In the genomic region with DNA sequence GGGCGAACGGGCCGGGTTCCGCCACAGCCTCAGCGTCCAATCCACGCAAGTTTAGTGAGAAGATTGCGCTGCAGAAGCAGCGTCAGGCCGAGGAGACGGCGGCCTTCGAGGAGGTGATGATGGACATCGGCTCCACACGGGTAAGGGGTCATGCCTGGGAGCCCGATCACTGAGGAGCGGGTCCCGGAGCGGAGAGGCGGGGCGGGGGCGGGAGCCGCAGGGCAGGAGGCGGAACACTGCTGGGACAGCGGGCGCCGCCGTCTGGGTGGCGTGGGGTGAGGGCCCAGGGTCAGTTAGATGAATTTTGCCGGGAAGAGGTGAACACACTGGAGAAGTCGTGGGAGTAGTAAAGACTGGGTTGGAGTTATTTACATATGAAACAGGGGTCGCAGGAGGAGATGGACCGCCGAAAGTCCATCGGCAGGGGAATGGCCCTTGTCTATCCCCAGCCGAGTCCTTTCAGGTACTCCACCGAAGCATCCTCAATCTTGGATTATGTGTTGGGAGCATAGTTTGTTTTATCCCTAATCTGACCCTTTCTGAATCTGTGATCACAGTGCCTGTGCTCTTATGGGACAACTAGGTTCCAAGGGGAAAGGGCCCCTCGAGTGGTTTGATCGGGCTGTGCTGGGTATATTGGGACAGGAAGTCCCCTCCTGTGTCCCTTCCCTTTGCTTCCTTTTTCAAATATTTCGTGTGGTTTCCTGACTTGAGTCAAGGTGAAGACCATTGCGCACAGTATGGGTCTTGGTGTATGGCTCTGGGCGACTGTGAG, we compare ENCODE assay signal across 7 mouse cellular contexts. TPM values are rescaled to one million over a fixed set of nuclear protein-coding genes. Genes with fewer than 3 reads are reported as not detected.
DNase-seq lines count a peak whose midpoint lies in the region; ATAC-seq and TF ChIP-seq lines count a peak whose summit lies in the region.

No protein-coding gene starts in this region.

- H3K36me3 ChIP-seq in liver, embryonic 13.5 days: peaks cover 40% of the 10 kb centered on the region

- no peaks in the 10 kb centered on the region for H3K27me3 ChIP-seq in liver, embryonic 13.5 days

- peak overlapping the region; percentile 91 for H3K4me3 ChIP-seq in lung, adult 2 months (replicated peaks; ENCODE audit: extremely low read depth, low read depth, low read length)
- H3K4me3 ChIP-seq in bone marrow, adult 2 months (replicated peaks; ENCODE audit: control insufficient read depth, low read depth, low read length): peak overlapping the region; percentile 84
- H3K4me3 ChIP-seq in liver, embryonic 13.5 days (replicated peaks): peak overlapping the region; percentile 92

- 1% methylated on average over 40 of the region's 41 CpGs for WGBS in lung, adult 2 months
- under 1% methylated on average over 41 of the region's 41 CpGs for WGBS in bone marrow, adult 2 months
- under 1% methylated on average over 41 of the region's 41 CpGs for WGBS in liver, embryonic 13.5 days (ENCODE audit: insufficient replicate concordance)

- TF ChIP-seq CTCF in lung, adult 2 months (IDR thresholded peaks at IDR 0.05; ENCODE audit: insufficient read depth, low read length): no peak
- no peak for TF ChIP-seq CTCF in bone marrow, adult 2 months (IDR thresholded peaks at IDR 0.05; ENCODE audit: control insufficient read depth, insufficient read depth, low read length)

- no peaks in the 10 kb centered on the region for H3K9me3 ChIP-seq in liver, embryonic 13.5 days (replicated peaks)

- TF ChIP-seq POLR2A in lung, adult 2 months (IDR thresholded peaks at IDR 0.05; ENCODE audit: borderline replicate concordance, extremely low read depth, low read depth, low read length): no peak
- no peak for TF ChIP-seq POLR2A in bone marrow, adult 2 months (IDR thresholded peaks at IDR 0.05; ENCODE audit: borderline replicate concordance, control insufficient read depth, low read depth, low read length)

- peak overlapping the region; percentile 79 for H3K27ac ChIP-seq in bone marrow, adult 2 months (ENCODE audit: control insufficient read depth, insufficient read depth, low read depth, low read length, poor library complexity)
- peak overlapping the region; percentile 87 for H3K27ac ChIP-seq in liver, embryonic 13.5 days

- DNase-seq in lung, adult 2 months: no peak
- no peak for DNase-seq in lung, postnatal 4 days
- DNase-seq in forelimb bud, embryonic 11.5 days (ENCODE audit: low read depth, low spot score): peak; percentile 19
- DNase-seq in liver, embryonic 13.5 days: no peak
- DNase-seq in layer of hippocampus, postnatal 14 days (ENCODE audit: low spot score in 2 of 2): no peak

- H3K4me2 ChIP-seq in liver, embryonic 13.5 days: peak overlapping the region; percentile 82

- peak overlapping the region; percentile 93 for H3K9ac ChIP-seq in liver, embryonic 13.5 days

- peak; percentile 66 for ATAC-seq in liver, embryonic 13.5 days (ENCODE audit: low read depth)
- peak; percentile 4; the same call in 1 of the 2 replicates for ATAC-seq in neutrophil, adult 5-6 weeks (ENCODE audit: extremely low read depth, insufficient number of reproducible peaks, low FRiP score, poor library complexity, severe bottlenecking)

- peaks cover 4% of the 10 kb centered on the region for H3K4me1 ChIP-seq in lung, adult 2 months (ENCODE audit: control insufficient read depth, insufficient read depth, low read length)
- peaks cover 3% of the 10 kb centered on the region; the same call in 1 of the 2 replicates for H3K4me1 ChIP-seq in bone marrow, adult 2 months (ENCODE audit: control insufficient read depth, insufficient read depth, low read length)
- H3K4me1 ChIP-seq in liver, embryonic 13.5 days (replicated peaks): peaks cover 40% of the 10 kb centered on the region

RNA-seq across cellular contexts. Expression of a gene that starts 0.6 kb away (rescaled TPM):
- polyA plus RNA-seq in lung, adult 2 months (2012; rRNA removed): 60.2 and 77.4 TPM in 2 replicates
- polyA plus RNA-seq in bone marrow, adult 2 months (2011; ENCODE audit: insufficient read depth, insufficient read length, low replicate concordance, missing spikeins): 45.5 and 67.3 TPM in 2 replicates
- polyA plus RNA-seq in liver, embryonic 13.5 days (2015; fragmentation: Nextera tagmentation; extraction: Ambion mirVana): 4.2 and 7.6 TPM in 2 replicates
- total RNA-seq in neutrophil, adult 5-6 weeks (2017): 66.4 and 76.5 TPM in 2 replicates
- total RNA-seq in layer of hippocampus, postnatal 14 days (2021): 10 to 100 TPM; 32.4 to 33.6 TPM

RNA-seq across cellular contexts. Expression of a gene that starts 6.6 kb away (rescaled TPM):
- polyA plus RNA-seq in lung, adult 2 months (2012; rRNA removed): 72.8 and 83.7 TPM in 2 replicates
- polyA plus RNA-seq in bone marrow, adult 2 months (2011; ENCODE audit: insufficient read depth, insufficient read length, low replicate concordance, missing spikeins): 11.6 and 29.3 TPM in 2 replicates
- polyA plus RNA-seq in liver, embryonic 13.5 days (2015; fragmentation: Nextera tagmentation; extraction: Ambion mirVana): 31.6 and 34.1 TPM in 2 replicates
- total RNA-seq in neutrophil, adult 5-6 weeks (2017): 32.4 and 34.4 TPM in 2 replicates
- 10 to 100 TPM; 48.8 to 53.3 TPM for total RNA-seq in layer of hippocampus, postnatal 14 days (2021)

RNA-seq across cellular contexts. Expression of a gene that starts 10.4 kb away (rescaled TPM):
- 37.5 and 39.6 TPM in 2 replicates for polyA plus RNA-seq in lung, adult 2 months (2012; rRNA removed)
- polyA plus RNA-seq in bone marrow, adult 2 months (2011; ENCODE audit: insufficient read depth, insufficient read length, low replicate concordance, missing spikeins): 24.7 and 68.6 TPM in 2 replicates
- 1.6 and 2.0 TPM in 2 replicates for polyA plus RNA-seq in liver, embryonic 13.5 days (2015; fragmentation: Nextera tagmentation; extraction: Ambion mirVana)
- 59.8 and 70.4 TPM in 2 replicates for total RNA-seq in neutrophil, adult 5-6 weeks (2017)
- total RNA-seq in layer of hippocampus, postnatal 14 days (2021): 10 to 100 TPM; 22.4 to 24.4 TPM

RNA-seq across cellular contexts. Expression of a gene that starts 11.3 kb away (rescaled TPM):
- polyA plus RNA-seq in lung, adult 2 months (2012; rRNA removed): 2.0 TPM in 2 replicates
- not detected in 2 replicates for polyA plus RNA-seq in bone marrow, adult 2 months (2011; ENCODE audit: insufficient read depth, insufficient read length, low replicate concordance, missing spikeins)
- polyA plus RNA-seq in liver, embryonic 13.5 days (2015; fragmentation: Nextera tagmentation; extraction: Ambion mirVana): 0.36 and 0.41 TPM in 2 replicates
- total RNA-seq in neutrophil, adult 5-6 weeks (2017): not detected in 2 replicates
- not detected for total RNA-seq in layer of hippocampus, postnatal 14 days (2021)

RNA-seq across cellular contexts. Expression of a gene that starts 23.2 kb away (rescaled TPM):
- 49.4 and 66.3 TPM in 2 replicates for polyA plus RNA-seq in lung, adult 2 months (2012; rRNA removed)
- polyA plus RNA-seq in bone marrow, adult 2 months (2011; ENCODE audit: insufficient read depth, insufficient read length, low replicate concordance, missing spikeins): 38.7 and 72.7 TPM in 2 replicates
- 59.5 and 61.1 TPM in 2 replicates for polyA plus RNA-seq in liver, embryonic 13.5 days (2015; fragmentation: Nextera tagmentation; extraction: Ambion mirVana)
- total RNA-seq in neutrophil, adult 5-6 weeks (2017): 63.0 and 65.2 TPM in 2 replicates
- 10 to 100 TPM; 44.7 to 46.4 TPM for total RNA-seq in layer of hippocampus, postnatal 14 days (2021)
